32 mouse cellular contexts compared by ENCODE assay signal in genomic region chr3:103068971-103069370, GRCm38 (mm10). TPM values are rescaled to one million over a fixed set of nuclear protein-coding genes. Genes with fewer than 3 reads are reported as not detected.
DNase-seq lines count a peak whose midpoint lies in the region; TF ChIP-seq lines count a peak whose summit lies in the region.
"Had no signal": no experiment of that assay in that cellular context is flagged by ENCODE, and none has a peak within 500 bp of the region (broad histone marks: within the 10 kb centered on the region; RNA-seq: fewer than 3 reads in every experiment).

No protein-coding gene starts in this region.

- intact Hi-C loops in gastrocnemius, adult 2 months (cut with DNase I), result no loop called here

- peak; percentile 57 for DNase-seq in gastrocnemius, adult 2 months
- no peak for DNase-seq in gastrocnemius, postnatal 10 days
- peak; percentile 44 to 67 for DNase-seq in lung, adult 18-20 months
- DNase-seq in lung, postnatal 4 days, result no peak
- peak; percentile 39 for DNase-seq in 416B (ENCODE audit: low read depth)
- DNase-seq in fat pad, adult 2 months (ENCODE audit: extremely low read depth, low read depth, low spot score), result peak; percentile 49
- DNase-seq in layer of hippocampus, adult 9-11 months, result no peak
- DNase-seq in cerebellum, postnatal 36 days, result no peak
- DNase-seq: adrenal gland, adult 2 months; adrenal gland, postnatal 36 days; B cell, adult 2 months; cerebellum, adult 18-20 months; heart, adult 18-20 months; heart, postnatal 10 days; kidney, adult 11 months; kidney, postnatal 25 days; liver, embryonic 13.5 days; right cerebral cortex, adult 18-20 months; thymus, adult 2 months; thymus, postnatal 4 days had no signal

- no peak overlapping the region for H3K4me3 ChIP-seq in gastrocnemius, adult 2 months
- H3K4me3 ChIP-seq: embryonic facial prominence, embryonic 12.5 days; erythroblast, embryonic 14.5 days; heart, embryonic 13.5 days; hindbrain, embryonic 10.5 days; hindbrain, embryonic 15.5 days; kidney, embryonic 15.5 days; left cerebral cortex, adult 2 months; limb, embryonic 13.5 days; liver, embryonic 13.5 days; lung, embryonic 15.5 days had no signal

- H3K27ac ChIP-seq in gastrocnemius, adult 2 months, result peak overlapping the region; percentile 94
- H3K27ac ChIP-seq: embryonic facial prominence, embryonic 12.5 days; heart, embryonic 13.5 days; hindbrain, embryonic 10.5 days; hindbrain, embryonic 15.5 days; kidney, embryonic 15.5 days; left cerebral cortex, adult 2 months; limb, embryonic 13.5 days; liver, embryonic 13.5 days; lung, embryonic 15.5 days had no signal

- no peak for TF ChIP-seq CTCF in gastrocnemius, adult 2 months (IDR thresholded peaks at IDR 0.05)

RNA-seq across cellular contexts. Expression of gene Ampd1, which starts 4.8 kb away (rescaled TPM):
- total RNA-seq in gastrocnemius, adult 2 months (2021), result 1,000 to 10,000 TPM; 1,020 to 1,179 TPM
- 100 to 1,000 TPM; 548 to 639 TPM for total RNA-seq in gastrocnemius, postnatal 10 days (2021)
- total RNA-seq: adrenal gland, adult 2 months; adrenal gland, postnatal 36 days; heart, adult 18-20 months; heart, postnatal 10 days; layer of hippocampus, adult 18-20 months; layer of hippocampus, postnatal 14 days; left cerebral cortex, adult 2 months; left cerebral cortex, postnatal 25 days had no signal

RNA-seq across cellular contexts. Expression of gene Nras, which starts 10.9 kb away (rescaled TPM):
- 10 to 100 TPM; 50.1 to 53.5 TPM for total RNA-seq in gastrocnemius, adult 2 months (2021)
- 10 to 100 TPM; 94.1 to 96.3 TPM for total RNA-seq in gastrocnemius, postnatal 10 days (2021)

RNA-seq across cellular contexts. Expression of gene Dennd2c, which starts 33.4 kb away (rescaled TPM):
- total RNA-seq in gastrocnemius, adult 2 months (2021), result 1 to 10 TPM; 2.3 to 2.5 TPM
- 1 to 10 TPM; 5.9 to 8.6 TPM for total RNA-seq in gastrocnemius, postnatal 10 days (2021)

RNA-seq across cellular contexts. Expression of gene Csde1, which starts 48.7 kb away (rescaled TPM):
- total RNA-seq in gastrocnemius, adult 2 months (2021), result 1,000 to 10,000 TPM in 1 of 2 experiments, 100 to 1,000 TPM in 1; 962 to 1,109 TPM
- total RNA-seq in gastrocnemius, postnatal 10 days (2021), result 100 to 1,000 TPM; 466 to 483 TPM

Comparison
In these comparisons a context has a peak if more than half of its experiments do, and no peak if none do; other contexts are left out.
1. DNase-seq: peak in gastrocnemius, adult 2 months (single experiment), lung, adult 18-20 months (2 of 2), 416B (single experiment) and fat pad, adult 2 months (single experiment); none in gastrocnemius, postnatal 10 days (single experiment), lung, postnatal 4 days (0 of 2), layer of hippocampus, adult 9-11 months (single experiment) and cerebellum, postnatal 36 days (0 of 2).